Mouse (Mus musculus): ENCODE data around the gene Disp3.

DNA sequence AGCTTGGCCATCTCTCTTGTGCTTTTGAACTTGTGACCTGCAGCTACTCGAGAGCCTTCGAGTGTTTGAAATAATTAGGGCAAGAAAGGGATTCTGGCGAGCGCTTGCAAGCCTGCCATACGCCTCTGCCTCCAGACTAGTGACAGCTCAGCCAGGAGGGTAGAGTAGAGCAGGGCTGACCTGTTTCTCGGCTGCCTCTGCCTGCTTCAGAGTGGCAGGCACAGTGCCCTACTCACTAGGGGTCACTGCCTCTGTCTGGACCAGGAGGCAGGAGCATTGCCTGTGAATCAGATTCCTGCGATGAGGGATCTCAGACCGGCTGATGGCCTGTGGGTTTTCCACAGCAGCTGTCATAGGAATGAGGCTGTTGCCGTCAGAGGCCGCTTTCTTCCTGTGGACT lies 55.1 kb downstream of the Disp3 start:
- no peak for TF ChIP-seq CTCF (IDR thresholded peaks at IDR 0.05)
- no peak for TF ChIP-seq EP300 (IDR thresholded peaks at IDR 0.05)
